Mouse (Mus musculus) left cerebral cortex, adult 2 months (tissue): ENCODE results near the gene Srsf10. TPM values are rescaled to one million over a fixed set of nuclear protein-coding genes. Genes with fewer than 3 reads are reported as not detected.

Source experiments
- DNase-seq, 2 experiments: peaks; one replicate each; pipeline ENCODE4 v3.0.0; 2021 to 2022; ENCODE audit warnings: low spot score in 2 of 2, mixed read lengths in 1 of 2; ENCODE audit errors: extremely low spot score in 1 of 2
- H3K27ac ChIP-seq: fragments of 200-600 bp; 2 replicates; pipeline ENCODE4 v1.8.1; 2022
- H3K4me3 ChIP-seq: fragments of 200-600 bp; 2 replicates; pipeline ENCODE4 v1.8.1; 2022
- CTCF ChIP-seq: fragments of 200-600 bp; IDR thresholded peaks from 2 replicates; pipeline ENCODE4 v1.8.1; 2022; ENCODE audit warnings: antibody characterized with exemption, mild to moderate bottlenecking, moderate library complexity
- intact Hi-C: fragments of 180-260 bp; cut with DNase I; formaldehyde crosslinking; loops from one replicate; pipeline ENCODE4 v1.15.1; 2025
- total RNA-seq, 2 experiments: library from RNA; stranded (reverse); gene quantifications; 2 replicates each; pipeline ENCODE4 v1.2.3; 2021

Srsf10 gene
- total RNA-seq, 2 experiments from 2014 or later: 70.8 to 82.2 TPM

DNA sequence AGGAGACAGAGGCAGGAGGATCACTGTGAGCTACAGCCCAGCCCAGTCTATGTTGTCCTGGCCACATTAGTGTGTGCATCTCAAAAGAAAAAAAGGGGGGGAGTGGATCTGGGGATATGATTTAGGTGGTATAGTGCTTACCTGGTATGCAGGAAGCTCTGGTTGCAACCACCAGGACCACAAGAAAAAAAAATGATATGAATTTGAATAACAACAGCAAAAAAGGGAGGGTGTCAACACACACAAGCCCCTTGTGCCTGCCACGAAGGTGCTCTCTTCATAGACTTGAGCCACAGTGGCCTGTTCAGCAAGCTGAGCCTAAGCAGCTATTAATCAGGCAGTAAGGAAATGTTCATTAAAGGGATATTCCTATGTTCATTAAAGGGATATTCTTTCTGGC lies 49.3 kb downstream of the Srsf10 start:
- no peak overlapping the region for H3K4me3 ChIP-seq
- intact Hi-C loops: no loop called here
- TF ChIP-seq CTCF: no peak
- H3K27ac ChIP-seq: no peak overlapping the region
- no peak for DNase-seq

DNA sequence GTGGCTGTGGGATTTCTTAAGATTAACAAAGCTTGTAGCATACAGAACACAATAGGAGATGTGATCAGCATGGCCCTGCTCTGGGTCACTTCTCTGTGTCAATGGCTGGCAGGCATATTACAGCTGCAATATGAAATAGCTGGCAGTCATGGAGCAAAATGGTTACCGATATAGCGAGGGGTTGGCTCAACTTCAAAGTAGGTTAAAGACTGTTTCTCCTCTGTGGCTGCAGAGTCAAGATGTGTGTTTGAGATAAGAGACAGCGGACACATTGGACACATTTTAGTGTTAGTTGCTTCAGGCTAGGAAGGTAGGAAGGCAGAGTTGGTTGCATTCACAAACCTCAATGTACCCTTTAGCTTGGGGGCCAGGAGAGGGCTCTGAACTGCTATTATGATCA lies 51.1 kb downstream of the Srsf10 start:
- Histone ChIP-seq H3K27ac (no peak overlapping the region), H3K4me3 (no peak overlapping the region)
- DNase-seq: no peak
- intact Hi-C loops: no loop called here
- no peak for TF ChIP-seq CTCF

DNA sequence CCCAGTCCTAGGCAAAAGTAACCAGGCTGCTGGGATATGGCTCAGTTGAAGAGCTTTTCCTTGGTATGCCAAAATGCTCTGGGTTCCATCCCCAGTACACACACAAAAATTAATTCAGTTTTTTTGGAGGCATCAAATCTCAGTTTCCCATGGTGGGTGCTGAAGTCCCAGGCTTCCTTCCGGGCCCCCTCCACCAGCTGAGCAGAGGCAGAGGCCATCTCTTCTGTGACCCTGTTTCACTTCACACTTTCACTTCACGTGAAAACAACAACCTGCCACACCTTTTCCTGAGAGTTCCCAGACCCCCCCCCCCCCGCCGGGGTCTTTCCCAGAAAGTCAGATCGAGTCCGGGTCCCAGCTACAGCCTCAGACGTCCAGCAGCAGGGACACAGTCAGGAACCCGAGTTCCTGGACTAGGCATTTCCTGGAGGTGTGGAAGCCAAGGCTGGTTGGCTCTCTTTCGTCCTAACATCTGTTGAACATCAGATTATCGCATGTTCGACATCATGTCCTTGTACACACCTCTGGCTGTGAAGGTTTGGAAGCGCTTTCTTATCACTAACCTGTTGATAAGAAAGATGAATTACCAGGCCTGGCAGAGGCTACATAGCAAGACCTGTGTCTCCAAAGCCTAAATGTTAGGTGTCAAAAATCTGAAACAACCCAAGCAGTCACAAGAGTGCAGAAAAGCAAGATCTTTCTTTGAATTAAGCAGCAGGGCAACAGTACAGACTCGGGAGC lies 53.9 kb downstream of the Srsf10 start:
- H3K4me3 ChIP-seq: no peak overlapping the region
- intact Hi-C loops: no loop called here
- H3K27ac ChIP-seq: no peak overlapping the region
- no peak for DNase-seq
- no peak for TF ChIP-seq CTCF

DNA sequence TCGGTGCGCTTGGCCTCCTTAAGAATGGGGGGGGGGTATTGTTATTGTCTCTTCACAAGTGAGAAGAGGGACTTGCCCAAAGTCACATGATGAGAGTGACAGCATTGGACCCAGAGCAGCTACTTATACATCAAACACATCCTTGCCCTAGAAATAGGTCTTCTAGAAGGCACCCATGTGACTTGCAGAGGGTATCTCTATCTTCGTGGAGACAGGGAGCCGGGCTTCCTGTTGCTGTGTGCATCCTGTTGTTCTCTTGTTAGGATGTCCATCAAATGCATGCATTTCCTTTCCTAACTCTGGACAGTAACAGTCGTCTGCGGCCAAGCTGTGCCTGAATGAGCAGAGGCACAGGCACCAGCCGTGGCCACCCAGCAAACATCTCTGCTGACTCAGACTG lies 56.0 kb downstream of the Srsf10 start:
- no peak overlapping the region for H3K27ac ChIP-seq
- no peak for DNase-seq
- no peak overlapping the region for H3K4me3 ChIP-seq
- TF ChIP-seq CTCF: no peak
- intact Hi-C loops: no loop called here

DNA sequence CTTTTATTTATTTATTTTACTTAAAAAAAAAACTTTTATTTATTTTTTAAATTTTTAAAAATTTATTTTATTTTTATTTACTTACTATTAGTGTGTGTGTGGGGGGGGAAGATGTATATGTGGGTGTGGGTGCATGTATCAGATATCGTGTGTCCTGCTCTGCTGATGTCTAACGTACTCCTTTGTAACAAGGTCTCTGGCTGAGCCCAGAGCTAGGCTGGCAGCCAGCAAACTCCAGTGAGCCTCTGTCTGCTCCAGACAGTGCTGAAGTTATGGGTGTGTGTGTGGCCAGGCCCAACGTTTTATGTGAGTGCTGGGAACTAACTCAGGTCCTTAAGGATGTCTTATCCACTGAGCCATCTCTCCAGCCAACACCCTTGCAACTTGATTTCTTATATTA lies 56.6 kb downstream of the Srsf10 start:
- Histone ChIP-seq H3K4me3 (no peak overlapping the region), H3K27ac (no peak overlapping the region)
- no peak for TF ChIP-seq CTCF
- no peak for DNase-seq
- intact Hi-C loops: no loop called here

DNA sequence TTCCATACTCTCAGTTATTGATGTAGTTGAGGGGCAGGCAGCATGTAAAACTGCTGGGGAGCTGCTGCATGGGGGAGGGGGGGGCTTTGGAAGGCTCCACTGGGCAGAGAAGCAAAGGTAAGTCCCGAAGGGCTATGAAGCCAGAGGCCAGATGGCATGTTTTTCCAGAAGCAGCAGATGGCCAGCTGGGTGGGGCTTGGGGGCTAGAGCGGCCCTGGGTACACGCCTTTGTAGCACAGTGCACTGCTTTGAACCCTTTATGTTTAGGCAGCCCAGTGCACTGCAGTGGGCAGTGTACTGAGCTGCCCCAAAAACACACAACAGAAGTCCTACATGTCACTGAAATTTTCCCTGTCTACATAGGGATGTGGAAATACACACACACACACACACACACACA lies 57.3 kb downstream of the Srsf10 start:
- intact Hi-C loops: no loop called here
- TF ChIP-seq CTCF: no peak
- Histone ChIP-seq H3K27ac (no peak overlapping the region), H3K4me3 (no peak overlapping the region)
- no peak for DNase-seq

DNA sequence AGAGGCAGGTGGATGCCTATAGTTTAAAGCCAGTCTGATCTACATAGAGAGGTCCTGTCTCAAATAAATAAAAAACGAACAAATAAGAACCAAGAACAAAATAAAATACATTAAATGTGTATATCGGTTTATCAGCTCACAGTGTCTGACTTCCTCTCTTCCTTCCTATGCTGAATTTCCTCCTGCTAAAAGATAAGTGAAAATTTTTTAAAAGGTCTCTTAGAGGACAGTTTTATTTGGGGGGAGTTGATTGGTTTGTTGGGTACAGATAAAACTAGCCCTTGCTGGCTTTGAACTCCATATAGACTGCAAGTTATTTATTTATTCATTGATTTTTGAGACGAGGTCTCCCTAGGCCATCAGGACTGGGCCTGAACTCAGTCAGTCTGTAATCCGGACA lies 57.9 kb downstream of the Srsf10 start:
- intact Hi-C loops: no loop called here
- DNase-seq: no peak
- Histone ChIP-seq H3K4me3 (no peak overlapping the region), H3K27ac (no peak overlapping the region)
- no peak for TF ChIP-seq CTCF

DNA sequence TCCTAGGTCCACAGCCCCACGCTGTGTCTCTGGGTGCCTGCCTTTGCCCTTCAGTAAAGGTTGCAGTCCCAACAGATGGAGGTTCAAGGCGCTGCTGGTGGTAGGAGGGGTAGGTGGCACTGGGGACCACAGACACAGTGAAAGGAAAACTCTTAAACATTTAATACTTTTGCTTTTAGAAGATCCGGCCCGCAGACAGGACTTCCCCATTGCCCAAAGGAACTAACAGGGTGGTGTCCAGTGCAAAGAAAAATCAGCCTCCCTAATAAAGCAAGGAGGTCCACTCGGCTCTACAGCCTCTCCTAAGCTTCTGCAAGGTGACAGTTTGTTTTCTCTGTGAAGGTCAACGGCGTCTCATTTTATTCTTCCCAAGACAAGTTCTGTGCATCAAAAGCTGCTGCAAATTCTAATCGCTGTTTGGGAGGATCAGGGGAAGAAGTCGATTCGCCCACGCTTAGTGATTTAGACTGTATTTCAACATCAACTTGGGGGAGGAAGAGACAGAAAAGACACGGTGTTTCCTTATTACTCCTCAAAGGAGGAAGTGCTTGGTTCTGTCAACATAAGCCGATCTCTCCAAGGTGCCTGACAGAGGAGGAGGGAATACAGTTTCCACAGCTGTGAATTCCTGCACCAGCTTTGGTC lies 63.2 kb downstream of the Srsf10 start:
- TF ChIP-seq CTCF: no peak
- no peak overlapping the region for H3K27ac ChIP-seq
- intact Hi-C loops: no loop called here
- no peak overlapping the region for H3K4me3 ChIP-seq
- DNase-seq: no peak

DNA sequence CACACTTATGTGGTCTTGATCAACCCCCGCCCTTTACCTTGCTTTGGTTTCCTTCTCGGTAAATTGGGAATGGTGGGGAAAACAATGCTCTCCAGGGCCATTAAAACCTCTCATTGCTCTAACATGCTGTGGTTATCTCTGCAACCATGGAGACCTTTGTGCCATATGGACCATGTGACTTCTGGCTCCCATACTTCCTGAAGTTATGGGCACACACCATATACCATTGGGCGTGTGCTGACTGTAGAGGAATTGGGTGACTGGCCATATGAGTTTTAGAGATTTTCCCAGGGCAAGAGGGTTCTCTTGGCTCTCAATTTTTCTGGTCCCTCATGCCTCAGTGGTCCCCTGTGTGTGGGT lies 63.7 kb downstream of the Srsf10 start:
- intact Hi-C loops: no loop called here
- no peak for DNase-seq
- Histone ChIP-seq H3K4me3 (no peak overlapping the region), H3K27ac (no peak overlapping the region)
- no peak for TF ChIP-seq CTCF

Other genes starting within 250 kb of the Srsf10 start
- gene Ifnlr1, start 169.5 kb upstream of the Srsf10 start, total RNA-seq: under 1 TPM; 0.16 to 0.25 TPM
- gene Il22ra1, start 127.6 kb upstream of the Srsf10 start, total RNA-seq: under 1 TPM in 1 of 2 experiments, not detected in 1; 0.14 TPM
- gene Myom3, start 96.0 kb upstream of the Srsf10 start, total RNA-seq: 1 to 10 TPM in 1 of 2 experiments, under 1 TPM in 1; 0.96 to 1.4 TPM
- 10 to 100 TPM; 41.1 to 41.7 TPM for gene Pnrc2, start 18.1 kb downstream of the Srsf10 start, total RNA-seq
- under 1 TPM in 1 of 2 experiments, not detected in 1; 0.11 TPM for gene Cnr2, start 39.6 kb downstream of the Srsf10 start, total RNA-seq
- gene Fuca1, start 65.0 kb downstream of the Srsf10 start, total RNA-seq: 10 to 100 TPM; 34.9 to 37.9 TPM
- gene Hmgcl, start 90.7 kb downstream of the Srsf10 start, total RNA-seq: 10 to 100 TPM; 33.4 to 34.1 TPM
- gene Gale, start 108.0 kb downstream of the Srsf10 start, total RNA-seq: 10 to 100 TPM; 22.0 to 22.9 TPM
- gene Lypla2, start 116.9 kb downstream of the Srsf10 start, total RNA-seq: 10 to 100 TPM; 92.9 to 96.7 TPM
- 10 to 100 TPM; 75.9 to 95.0 TPM for gene Pithd1, start 131.5 kb downstream of the Srsf10 start, total RNA-seq
- 10 to 100 TPM; 25.7 to 26.8 TPM for gene Eloa, start 166.0 kb downstream of the Srsf10 start, total RNA-seq
- gene Rpl11, start 197.7 kb downstream of the Srsf10 start, total RNA-seq: 100 to 1,000 TPM; 271 to 308 TPM